Mouse (Mus musculus) stomach, postnatal 0 days (tissue): ENCODE results near the gene Thegl.

ENCODE experiments used
- CTCF ChIP-seq: IDR thresholded peaks from 2 replicates; pipeline ENCODE4 v1.5.1; 2016; ENCODE audit warnings: antibody characterized with exemption, low read depth, mild to moderate bottlenecking, moderate library complexity
- EP300 ChIP-seq: optimal IDR thresholded peaks from 2 replicates; pipeline ENCODE3; 2016; ENCODE audit warnings: antibody characterized with exemption

- TF ChIP-seq EP300, result no peak
- TF ChIP-seq CTCF, result no peak
These were observed 25.0 kb upstream of the Thegl start for GRCm38 (mm10) chr5:76990789-76991188.
